Mouse (Mus musculus): ENCODE results near the gene Syt1. TPM values are rescaled to one million over a fixed set of nuclear protein-coding genes. Genes with fewer than 3 reads are reported as not detected.

Gene Syt1
- polyA plus RNA-seq, 1 experiment from 2014 or later: 34.1 TPM

DNA sequence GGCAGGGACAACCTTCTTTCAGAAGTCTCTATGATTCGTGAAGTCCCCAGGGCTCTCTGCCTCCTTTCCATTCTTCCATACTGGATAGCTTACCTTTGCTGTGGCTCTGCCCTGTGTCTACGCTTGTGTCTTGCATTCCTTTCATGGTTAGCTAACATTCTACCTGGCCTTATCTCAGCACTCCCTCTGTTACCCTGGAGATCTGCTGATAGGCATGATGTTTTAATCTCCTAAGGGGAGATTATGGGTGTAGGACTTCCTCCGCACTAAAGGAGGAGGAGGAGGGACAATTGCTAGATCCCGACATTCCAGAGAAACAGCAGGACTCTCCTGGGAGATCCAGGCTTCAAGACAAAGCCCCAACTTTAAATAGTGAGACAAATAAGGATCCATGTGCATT is 479.7 kb downstream of the Syt1 start:
- H3K36me3 ChIP-seq: no peaks in the 10 kb centered on the region
- H3K27ac ChIP-seq (replicated peaks): no peak overlapping the region
- H3K9ac ChIP-seq (replicated peaks): no peak overlapping the region
- no peak overlapping the region for H3K4me3 ChIP-seq
- no peak overlapping the region for H3K4me2 ChIP-seq (replicated peaks)
- ATAC-seq (ENCODE audit: low FRiP score, low read depth): no peak
- peaks cover 3% of the 10 kb centered on the region; the same call in 1 of the 2 replicates for H3K4me1 ChIP-seq
- no peaks in the 10 kb centered on the region for H3K9me3 ChIP-seq
- no peaks in the 10 kb centered on the region; the same call in 1 of the 2 replicates for H3K27me3 ChIP-seq
- 13% methylated on average over 4 of the region's 4 CpGs for WGBS

DNA sequence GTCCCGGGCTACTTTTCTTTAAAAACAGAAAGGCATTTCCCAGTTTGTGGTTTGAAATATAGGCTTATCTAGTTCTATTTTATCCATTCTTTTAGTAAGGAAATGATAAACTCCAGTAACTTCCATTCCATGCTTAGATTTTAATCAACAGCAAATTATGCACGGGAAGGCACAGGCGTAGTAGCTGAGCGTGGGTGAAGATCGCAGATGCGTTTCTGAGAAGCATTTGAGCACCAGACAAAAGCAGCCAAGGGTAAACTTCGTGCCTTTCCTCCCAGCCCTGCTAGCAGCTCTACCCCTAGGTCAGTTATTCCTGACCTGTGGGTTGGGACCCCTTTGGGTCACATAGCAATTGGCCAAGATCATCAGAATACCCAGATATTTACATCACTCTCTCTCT is 482.4 kb downstream of the Syt1 start:
- no peak overlapping the region for H3K9ac ChIP-seq (replicated peaks)
- H3K36me3 ChIP-seq: no peaks in the 10 kb centered on the region

DNA sequence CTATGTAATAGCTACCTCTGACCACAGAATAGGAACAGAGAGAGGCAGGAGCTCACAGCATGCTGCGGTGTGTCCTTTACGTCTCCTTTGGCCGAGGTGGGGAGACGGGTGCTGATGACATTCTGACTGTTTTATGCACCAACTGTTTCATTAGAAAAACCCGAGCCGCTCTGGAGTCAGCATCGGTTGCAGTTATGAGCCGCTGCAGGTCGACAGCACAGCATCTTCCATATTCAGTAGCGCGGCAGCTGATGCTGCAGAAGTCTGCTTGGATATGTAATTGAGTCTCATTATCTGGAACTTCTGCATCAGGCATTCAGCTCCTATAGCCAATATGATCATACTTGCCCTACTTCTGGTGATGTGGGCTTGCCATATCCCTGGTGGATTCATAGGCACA is 485.3 kb downstream of the Syt1 start:
- Histone ChIP-seq H3K27ac (replicated peaks) (no peak overlapping the region), H3K9ac (replicated peaks) (no peak overlapping the region), H3K9me3 (no peaks in the 10 kb centered on the region), H3K4me2 (replicated peaks) (no peak overlapping the region), H3K36me3 (no peaks in the 10 kb centered on the region), H3K4me3 (no peak overlapping the region), H3K27me3 (no peaks in the 10 kb centered on the region), H3K4me1 (peaks cover 11% of the 10 kb centered on the region)
- 85% methylated on average over 11 of the region's 11 CpGs for WGBS
- no peak for ATAC-seq (ENCODE audit: low FRiP score, low read depth)

More for the DNA sequence above, 482.4 kb downstream of the Syt1 start:
- H3K27ac ChIP-seq (replicated peaks): no peak overlapping the region
- H3K4me1 ChIP-seq: peaks cover 14% of the 10 kb centered on the region
- H3K27me3 ChIP-seq: no peaks in the 10 kb centered on the region
- WGBS: 91% methylated on average over 7 of the region's 7 CpGs
- H3K4me3 ChIP-seq: no peak overlapping the region
- ATAC-seq (ENCODE audit: low FRiP score, low read depth): no peak
- no peak overlapping the region for H3K4me2 ChIP-seq (replicated peaks)
- H3K9me3 ChIP-seq: no peaks in the 10 kb centered on the region

GRCm38 (mm10) chr10:108524306-108525029 is 486.3 kb downstream of the Syt1 start:
- H3K36me3 ChIP-seq: no peaks in the 10 kb centered on the region
- H3K4me1 ChIP-seq: peaks cover 11% of the 10 kb centered on the region
- WGBS: 40% methylated on average over 6 of the region's 6 CpGs
- H3K4me2 ChIP-seq (replicated peaks): no peak overlapping the region
- no peaks in the 10 kb centered on the region for H3K27me3 ChIP-seq
- no peak overlapping the region for H3K9ac ChIP-seq (replicated peaks)
- H3K9me3 ChIP-seq: no peaks in the 10 kb centered on the region
- ATAC-seq (ENCODE audit: low FRiP score, low read depth): peak; percentile 93
- H3K27ac ChIP-seq (replicated peaks): peak overlapping the region; percentile 31
- H3K4me3 ChIP-seq: no peak overlapping the region

GRCm38 (mm10) chr10:108519156-108519555 is 491.6 kb downstream of the Syt1 start:
- Histone ChIP-seq H3K9ac (replicated peaks) (no peak overlapping the region), H3K9me3 (no peaks in the 10 kb centered on the region), H3K27ac (replicated peaks) (no peak overlapping the region), H3K4me3 (no peak overlapping the region), H3K4me2 (replicated peaks) (no peak overlapping the region), H3K36me3 (no peaks in the 10 kb centered on the region), H3K4me1 (peaks cover 3% of the 10 kb centered on the region), H3K27me3 (no peaks in the 10 kb centered on the region)
- no peak for ATAC-seq (ENCODE audit: low FRiP score, low read depth)
- 31% methylated on average over 6 of the region's 6 CpGs for WGBS

- ATAC-seq (ENCODE audit: low FRiP score, low read depth): no peak
- 73% methylated on average over 9 of the region's 9 CpGs for WGBS
Measured at GRCm38 (mm10) chr10:108517076-108517475, 493.7 kb downstream of the Syt1 start.

DNA sequence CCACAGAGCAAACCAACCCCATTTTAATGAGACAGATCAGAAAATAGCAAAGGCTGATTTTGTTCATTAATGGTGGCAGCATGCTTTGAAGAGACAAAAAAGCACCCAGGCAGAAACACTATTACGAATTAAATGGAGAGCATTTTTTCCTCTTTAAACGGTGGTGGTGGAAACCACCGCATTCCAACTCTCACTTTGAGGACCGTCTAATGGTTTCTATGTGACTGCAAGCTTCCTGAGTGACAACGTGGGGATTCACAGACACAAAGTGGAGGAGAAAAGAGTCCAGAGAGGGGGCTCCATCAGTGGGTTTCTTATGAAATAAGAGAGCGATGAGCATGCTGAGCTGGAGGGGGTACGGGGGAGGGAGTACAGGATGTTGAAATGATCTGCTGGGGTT is 496.1 kb downstream of the Syt1 start:
- H3K4me1 ChIP-seq: no peaks in the 10 kb centered on the region
- no peaks in the 10 kb centered on the region for H3K27me3 ChIP-seq
- H3K9ac ChIP-seq (replicated peaks): no peak overlapping the region
- no peaks in the 10 kb centered on the region for H3K9me3 ChIP-seq
- no peak overlapping the region for H3K27ac ChIP-seq (replicated peaks)
- ATAC-seq (ENCODE audit: low FRiP score, low read depth): no peak
- H3K36me3 ChIP-seq: no peaks in the 10 kb centered on the region
- H3K4me2 ChIP-seq (replicated peaks): no peak overlapping the region
- no peak overlapping the region for H3K4me3 ChIP-seq
- 69% methylated on average over 7 of the region's 7 CpGs for WGBS

More at GRCm38 (mm10) chr10:108517076-108517475, 493.7 kb downstream of the Syt1 start:
- Histone ChIP-seq H3K27ac (replicated peaks) (no peak overlapping the region), H3K4me3 (no peak overlapping the region), H3K4me2 (replicated peaks) (no peak overlapping the region), H3K9ac (replicated peaks) (no peak overlapping the region), H3K9me3 (no peaks in the 10 kb centered on the region), H3K36me3 (no peaks in the 10 kb centered on the region), H3K4me1 (no peaks in the 10 kb centered on the region), H3K27me3 (no peaks in the 10 kb centered on the region)

DNA sequence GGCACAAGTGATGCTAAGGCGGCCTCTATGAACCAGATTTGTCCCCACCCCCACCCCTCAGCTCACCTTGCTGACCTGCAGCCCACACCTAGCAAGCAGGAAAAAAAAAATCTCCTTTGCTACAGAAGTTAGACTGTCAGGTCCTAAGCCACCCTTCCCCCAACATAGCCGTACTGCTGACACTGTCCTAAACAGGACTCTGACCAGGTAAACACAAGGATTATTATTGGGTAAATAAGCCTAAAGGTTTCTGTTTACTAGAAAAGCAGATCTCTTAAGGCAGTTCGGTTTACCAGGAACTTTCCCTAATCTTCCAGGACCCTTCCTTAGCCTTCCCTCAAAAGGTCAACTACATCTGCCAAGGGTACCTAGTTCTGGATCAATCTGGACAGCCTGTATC is 501.2 kb downstream of the Syt1 start:
- no peaks in the 10 kb centered on the region for H3K27me3 ChIP-seq
- no peak overlapping the region for H3K27ac ChIP-seq (replicated peaks)
- ATAC-seq (ENCODE audit: low FRiP score, low read depth): no peak
- WGBS: 81% methylated on average over 3 of the region's 3 CpGs
- no peaks in the 10 kb centered on the region for H3K36me3 ChIP-seq
- no peak overlapping the region for H3K4me2 ChIP-seq (replicated peaks)
- H3K4me1 ChIP-seq: peaks cover 9% of the 10 kb centered on the region
- no peak overlapping the region for H3K4me3 ChIP-seq
- H3K9me3 ChIP-seq: no peaks in the 10 kb centered on the region
- H3K9ac ChIP-seq (replicated peaks): no peak overlapping the region

DNA sequence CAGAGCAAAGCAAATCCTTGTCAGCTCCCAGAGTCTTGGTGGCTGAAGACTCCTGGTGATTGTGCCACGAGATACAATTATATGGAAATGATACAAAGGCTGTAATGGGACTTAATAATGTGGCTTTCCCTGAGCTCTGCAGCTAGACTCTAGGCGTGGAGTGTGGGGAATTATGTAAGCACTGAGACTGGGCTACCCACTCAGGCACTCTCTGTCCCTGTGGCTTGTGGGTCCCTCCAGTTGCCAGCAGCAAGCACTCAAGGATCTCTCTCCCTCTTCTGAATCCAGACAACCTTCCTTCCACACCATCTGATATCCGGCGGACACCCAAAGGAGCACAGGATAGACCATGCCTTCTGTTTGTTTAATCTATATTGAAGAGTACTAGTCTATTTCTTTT is 503.9 kb downstream of the Syt1 start:
- Histone ChIP-seq H3K4me1 (peaks cover 15% of the 10 kb centered on the region), H3K4me3 (no peak overlapping the region), H3K9me3 (no peaks in the 10 kb centered on the region), H3K4me2 (replicated peaks) (no peak overlapping the region), H3K27ac (replicated peaks) (no peak overlapping the region), H3K9ac (replicated peaks) (no peak overlapping the region), H3K36me3 (no peaks in the 10 kb centered on the region), H3K27me3 (no peaks in the 10 kb centered on the region)
- WGBS: 80% methylated on average over 4 of the region's 4 CpGs
- ATAC-seq (ENCODE audit: low FRiP score, low read depth): no peak

DNA sequence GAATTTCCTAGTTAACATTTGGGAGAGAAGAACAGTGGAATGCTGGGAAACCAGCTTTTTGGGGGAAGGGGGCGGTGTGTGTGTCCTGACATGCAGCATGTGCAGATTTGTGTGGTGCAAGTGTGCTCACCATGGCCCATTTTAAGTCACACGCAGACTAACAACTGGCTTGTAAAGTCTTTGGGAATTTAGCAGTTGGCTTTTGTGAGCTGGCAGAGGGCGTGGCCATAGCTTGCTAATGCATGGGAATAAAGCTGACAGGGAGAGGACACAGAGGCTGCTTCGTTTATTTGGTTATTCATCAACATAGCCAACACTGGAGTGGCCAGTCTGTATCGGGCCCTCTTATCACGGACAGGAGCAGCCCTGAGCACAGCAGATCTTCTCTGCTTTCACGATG is 505.9 kb downstream of the Syt1 start:
- no peaks in the 10 kb centered on the region for H3K27me3 ChIP-seq
- no peak for ATAC-seq (ENCODE audit: low FRiP score, low read depth)
- no peaks in the 10 kb centered on the region for H3K36me3 ChIP-seq
- no peak overlapping the region for H3K27ac ChIP-seq (replicated peaks)
- no peaks in the 10 kb centered on the region for H3K9me3 ChIP-seq
- H3K4me1 ChIP-seq: peaks cover 15% of the 10 kb centered on the region
- 64% methylated on average over 7 of the region's 7 CpGs for WGBS
- no peak overlapping the region for H3K9ac ChIP-seq (replicated peaks)
- H3K4me2 ChIP-seq (replicated peaks): no peak overlapping the region
- H3K4me3 ChIP-seq: no peak overlapping the region

DNA sequence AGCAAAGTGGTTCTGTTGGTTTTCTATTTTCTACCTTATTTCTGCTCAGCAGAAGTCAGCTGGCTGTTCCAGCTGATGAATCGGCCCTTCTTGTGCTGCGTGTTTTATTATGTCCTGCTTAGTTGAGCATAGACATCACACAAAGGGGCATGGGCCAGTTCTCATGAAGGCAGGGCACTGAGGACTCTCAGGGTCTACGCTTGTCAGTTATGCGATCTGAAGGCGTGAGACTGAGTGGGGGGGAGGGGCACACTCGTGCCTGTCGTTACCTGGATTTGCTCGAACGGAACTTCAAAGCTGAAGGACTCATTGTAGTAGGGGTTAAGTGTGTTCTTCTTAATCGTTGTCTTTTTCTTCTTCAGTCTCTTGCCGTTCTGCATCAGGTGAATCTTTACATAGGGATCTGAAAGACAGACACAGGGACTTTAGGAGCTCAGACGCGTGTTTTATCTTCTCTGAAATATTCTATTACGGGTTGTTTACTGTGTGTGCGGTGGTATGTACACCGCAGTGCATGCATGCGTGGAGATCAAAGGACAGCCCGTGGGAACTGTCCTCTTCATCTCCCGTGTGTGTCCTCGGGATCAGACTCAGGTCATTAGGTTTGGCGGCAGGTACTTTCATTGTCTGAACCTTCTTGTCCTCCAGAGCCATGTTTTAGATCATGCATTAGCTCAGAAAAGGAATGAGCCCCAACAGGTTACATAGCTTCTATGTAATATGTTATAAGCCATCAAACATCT is 506.5 kb downstream of the Syt1 start:
- Histone ChIP-seq H3K27ac (replicated peaks) (no peak overlapping the region), H3K36me3 (no peaks in the 10 kb centered on the region), H3K9me3 (no peaks in the 10 kb centered on the region), H3K4me2 (replicated peaks) (no peak overlapping the region), H3K9ac (replicated peaks) (no peak overlapping the region), H3K4me3 (no peak overlapping the region), H3K27me3 (no peaks in the 10 kb centered on the region), H3K4me1 (peaks cover 15% of the 10 kb centered on the region)
- 70% methylated on average over 21 of the region's 21 CpGs for WGBS
- ATAC-seq (ENCODE audit: low FRiP score, low read depth): peak; percentile 53; the same call in 1 of the 2 replicates

GRCm38 (mm10) chr10:108490231-108490630 is 520.6 kb downstream of the Syt1 start:
- Histone ChIP-seq H3K4me3 (no peak overlapping the region), H3K4me1 (no peaks in the 10 kb centered on the region), H3K27me3 (no peaks in the 10 kb centered on the region), H3K36me3 (no peaks in the 10 kb centered on the region), H3K4me2 (replicated peaks) (no peak overlapping the region), H3K9ac (replicated peaks) (no peak overlapping the region), H3K9me3 (peaks cover 6% of the 10 kb centered on the region; the same call in 1 of the 2 replicates), H3K27ac (replicated peaks) (no peak overlapping the region)
- ATAC-seq (ENCODE audit: low FRiP score, low read depth): no peak
- 78% methylated on average over 7 of the region's 7 CpGs for WGBS

Data from midbrain, embryonic 12.5 days (tissue).